Mouse (Mus musculus) CD4-positive naive resting alpha-beta T cell, adult 76 days (primary cell): ENCODE results near the gene Lrp11. TPM values are rescaled to one million over a fixed set of nuclear protein-coding genes. Genes with fewer than 3 reads are reported as not detected.

ENCODE experiments used
- total RNA-seq: library from RNA; stranded (reverse); gene quantifications from one replicate; pipeline ENCODE4 v1.2.4, GENCODE M21; 2023

The Lrp11 gene
- total RNA-seq = 3.0 TPM

GRCm38 (mm10) chr10:7589592-7590233 is at the start of gene Lrp11:
Lrp11 (plus strand) TSS chr10:7589800.

GRCm38 (mm10) chr10:7667342-7667802 is 77.8 kb downstream of the Lrp11 start, which contains the start of gene Nup43:
Nup43 (plus strand) TSS chr10:7667503.

Other genes with a start within 250 kb of the Lrp11 start
- gene Ulbp1, start 116.2 kb upstream of the Lrp11 start, total RNA-seq = 7.5 TPM
- 10.1 TPM for gene Nup43, start 77.7 kb downstream of the Lrp11 start, total RNA-seq
- 59.0 TPM for gene Pcmt1, start 91.3 kb downstream of the Lrp11 start, total RNA-seq
- gene Lats1, start 91.4 kb downstream of the Lrp11 start, total RNA-seq = 42.2 TPM
- 59.0 TPM for gene Katna1, start 136.2 kb downstream of the Lrp11 start, total RNA-seq
- 55.3 TPM for gene Ginm1, start 203.0 kb downstream of the Lrp11 start, total RNA-seq
- 88.3 TPM for gene Ppil4, start 203.1 kb downstream of the Lrp11 start, total RNA-seq
- 22.7 TPM for gene Zc3h12d, start 242.7 kb downstream of the Lrp11 start, total RNA-seq